Mouse (Mus musculus): Measurements from ENCODE around the gene Adra2c.

- no peak for TF ChIP-seq TAL1 (IDR thresholded peaks at IDR 0.05; ENCODE audit: low read length)
- no peak for TF ChIP-seq GATA1 (IDR thresholded peaks at IDR 0.05; ENCODE audit: low read length)
Observed at GRCm38 (mm10) chr5:35263716-35264115, 14.4 kb upstream of the Adra2c start.

All from erythroblast, embryonic 14.5 days (primary cell).